8 mouse cellular contexts compared by ENCODE assay signal in the genomic region with DNA sequence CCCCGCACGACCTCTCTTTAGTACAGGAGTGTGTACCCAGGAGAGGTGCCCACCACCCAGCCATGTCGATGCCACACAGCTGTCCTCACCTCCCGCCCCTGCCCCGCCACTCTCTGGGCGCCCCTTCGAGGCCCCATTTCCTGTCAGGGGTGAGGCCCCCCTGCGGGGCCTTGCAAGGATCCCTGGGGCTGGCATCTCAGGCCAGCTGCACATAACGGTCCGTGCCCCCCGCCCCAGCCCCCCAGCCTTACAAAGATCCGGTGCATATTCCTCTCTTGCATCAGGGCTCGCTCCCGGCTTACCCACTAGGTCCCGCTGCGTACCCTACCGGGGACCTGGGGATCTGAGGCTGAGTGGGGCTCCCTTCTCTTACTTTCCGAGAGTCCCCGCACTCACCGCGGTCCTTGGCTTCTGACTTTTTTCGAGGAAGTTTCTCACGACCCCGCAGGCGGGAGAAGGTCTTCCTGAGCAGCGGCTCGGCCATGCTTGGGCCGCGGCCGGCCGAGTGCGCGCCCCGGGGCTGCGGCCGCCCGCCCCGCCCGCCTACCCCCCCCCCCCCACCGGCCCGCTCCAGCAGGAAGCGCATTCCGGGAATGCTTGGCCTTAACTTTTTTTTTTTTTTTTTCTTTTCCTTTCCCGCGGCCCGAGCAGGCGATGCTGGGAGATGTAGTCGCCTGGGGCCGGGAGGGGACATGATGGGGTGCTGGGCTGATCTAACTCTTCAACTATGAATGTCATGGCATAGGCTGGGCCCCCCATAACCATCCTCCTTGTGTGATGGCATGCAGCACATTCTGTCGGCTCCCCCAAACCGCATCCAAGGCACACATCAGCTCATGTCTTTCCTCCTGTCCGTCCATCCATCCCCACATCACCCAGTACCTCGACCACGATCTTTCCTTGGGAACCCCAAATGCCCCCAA. TPM values are rescaled to one million over a fixed set of nuclear protein-coding genes. Genes with fewer than 3 reads are reported as not detected.
DNase-seq lines count a peak whose midpoint lies in the region; ATAC-seq and TF ChIP-seq lines count a peak whose summit lies in the region.

A gene (minus strand): TSS at position 559 of the 923 bp plus-strand sequence.

- peak; percentile 37; the same call in 1 of the 2 replicates for TF ChIP-seq POLR2A in bone marrow, adult 2 months (IDR thresholded peaks at IDR 0.05; ENCODE audit: borderline replicate concordance, control insufficient read depth, low read depth, low read length)

- H3K27ac ChIP-seq in bone marrow, adult 2 months (ENCODE audit: control insufficient read depth, insufficient read depth, low read depth, low read length, poor library complexity): peak within 1 kb of the TSS; percentile 71
- H3K27ac ChIP-seq in hindbrain, embryonic 14.5 days: no peak within 1 kb of the TSS
- no peak within 1 kb of the TSS for H3K27ac ChIP-seq in midbrain, postnatal 0 days (ENCODE audit: low read depth, low read length)

- H3K9me3 ChIP-seq in hindbrain, embryonic 14.5 days (ENCODE audit: control insufficient read depth, low read length): no peaks in the 10 kb centered on the region
- no peaks in the 10 kb centered on the region for H3K9me3 ChIP-seq in midbrain, postnatal 0 days (ENCODE audit: low read length)

- WGBS in bone marrow, adult 2 months: 4% methylated on average over 52 of the region's 54 CpGs
- WGBS in hindbrain, embryonic 14.5 days: 4% methylated on average over 32 of the region's 54 CpGs
- 5% methylated on average over 40 of the region's 54 CpGs for WGBS in midbrain, postnatal 0 days

- H3K4me2 ChIP-seq in hindbrain, embryonic 14.5 days (replicated peaks): peak within 1 kb of the TSS; percentile 58
- peak within 1 kb of the TSS; percentile 67 for H3K4me2 ChIP-seq in midbrain, postnatal 0 days (ENCODE audit: low read depth, low read length, poor library complexity, severe bottlenecking)

- no peak for TF ChIP-seq CTCF in bone marrow, adult 2 months (IDR thresholded peaks at IDR 0.05; ENCODE audit: control insufficient read depth, insufficient read depth, low read length)
- no peak for TF ChIP-seq CTCF in midbrain, postnatal 0 days (IDR thresholded peaks at IDR 0.05)

- peak; percentile 47 for ATAC-seq in hindbrain, embryonic 14.5 days (ENCODE audit: low FRiP score)
- ATAC-seq in midbrain, postnatal 0 days (ENCODE audit: low FRiP score): peak; percentile 39

- H3K9ac ChIP-seq in hindbrain, embryonic 14.5 days: peak within 1 kb of the TSS; percentile 57
- H3K9ac ChIP-seq in midbrain, postnatal 0 days (replicated peaks; ENCODE audit: low read length, poor library complexity, severe bottlenecking): peak within 1 kb of the TSS; percentile 29

- H3K27me3 ChIP-seq in hindbrain, embryonic 14.5 days (ENCODE audit: control insufficient read depth, insufficient read depth, low read length): 0 out of 2 replicates have a peak, but pooled peaks cover 3% of the 10 kb centered on the region
- peaks cover 5% of the 10 kb centered on the region; the same call in 1 of the 2 replicates for H3K27me3 ChIP-seq in midbrain, postnatal 0 days (ENCODE audit: insufficient read depth, low read length)

- DNase-seq in ES-CJ7 (ENCODE audit: low read depth, low spot score) (peak; percentile 36), liver (peak; percentile 34)
- peak; percentile 21 to 27 for DNase-seq in gastrocnemius, adult 8-10 months (ENCODE audit: low spot score in 2 of 2)
- DNase-seq in hindbrain, embryonic 14.5 days (ENCODE audit: low spot score): peak; percentile 31
- DNase-seq in midbrain, postnatal 0 days (ENCODE audit: low spot score): peak; percentile 23
- peak; percentile 90 for DNase-seq in thymus, postnatal 25 days
- no peak for DNase-seq in right cerebral cortex, postnatal 25 days

- peaks cover 9% of the 10 kb centered on the region; the same call in 1 of the 2 replicates for H3K36me3 ChIP-seq in hindbrain, embryonic 14.5 days (replicated peaks; ENCODE audit: control insufficient read depth, insufficient read depth)
- H3K36me3 ChIP-seq in midbrain, postnatal 0 days (ENCODE audit: insufficient read depth, low read length): no peaks in the 10 kb centered on the region

- H3K4me3 ChIP-seq in bone marrow, adult 2 months (replicated peaks; ENCODE audit: control insufficient read depth, low read depth, low read length): peak within 1 kb of the TSS; percentile 33
- H3K4me3 ChIP-seq in hindbrain, embryonic 14.5 days (replicated peaks; ENCODE audit: low read length): peak within 1 kb of the TSS; percentile 37
- peak within 1 kb of the TSS; percentile 43 for H3K4me3 ChIP-seq in midbrain, postnatal 0 days (ENCODE audit: low read depth, low read length)

- H3K4me1 ChIP-seq in bone marrow, adult 2 months (ENCODE audit: control insufficient read depth, insufficient read depth, low read length): no peaks in the 10 kb centered on the region
- no peaks in the 10 kb centered on the region for H3K4me1 ChIP-seq in hindbrain, embryonic 14.5 days (replicated peaks; ENCODE audit: control insufficient read depth, insufficient read depth, low read length)
- H3K4me1 ChIP-seq in midbrain, postnatal 0 days (ENCODE audit: insufficient read depth, low read length): no peaks in the 10 kb centered on the region

RNA-seq across cellular contexts. Expression of the gene that starts here (rescaled TPM):
- 3.6 and 5.5 TPM in 2 replicates for polyA plus RNA-seq in bone marrow, adult 2 months (2011; ENCODE audit: insufficient read depth, insufficient read length, low replicate concordance, missing spikeins)
- 1 to 10 TPM; 2.2 to 3.6 (median 2.6) TPM for total RNA-seq in gastrocnemius, adult 8-10 months (2022)
- 3.6 and 4.2 TPM in 2 replicates for polyA plus RNA-seq in hindbrain, embryonic 14.5 days (2014; fragmentation: Nextera tagmentation; extraction: Ambion mirVana)
- total RNA-seq in midbrain, postnatal 0 days (2014; rRNA removed): 6.6 and 6.7 TPM in 2 replicates
- 3.1 and 3.2 TPM in 2 replicates for polyA plus RNA-seq in midbrain, postnatal 0 days (2015; fragmentation: Nextera tagmentation; extraction: Ambion mirVana)
